Mouse (Mus musculus) embryonic facial prominence, embryonic 14.5 days (tissue): ENCODE measurements around the gene Usp3. TPM values are rescaled to one million over a fixed set of nuclear protein-coding genes. Genes with fewer than 3 reads are reported as not detected.

Source experiments
- ATAC-seq: fragments of 200-750 bp; cut with Nextera tagmentation; 2 replicates; pipeline ENCODE4 v1.8.0; 2017; ENCODE audit warnings: low read depth, moderate number of reproducible peaks, moderate TSS enrichment
- DNase-seq: peaks from one replicate; pipeline ENCODE4 v3.0.0-alpha.2; 2015; ENCODE audit warnings: low spot score
- H3K27ac ChIP-seq: fragments of 300-500 bp; sonication (generic); replicated peaks from 2 replicates; pipeline ENCODE4 v1.5.1; 2014; ENCODE audit warnings: low read depth, mild to moderate bottlenecking, low read length, moderate library complexity
- H3K27me3 ChIP-seq: fragments of 300-500 bp; sonication (generic); replicated peaks from 2 replicates; pipeline ENCODE4 v1.6.1; 2014; ENCODE audit warnings: low read length; ENCODE audit not compliant: control insufficient read depth, insufficient read depth
- H3K36me3 ChIP-seq: fragments of 300-500 bp; sonication (generic); 2 replicates; pipeline ENCODE4 v1.6.1; 2014; ENCODE audit warnings: low read length, mixed read lengths; ENCODE audit not compliant: control insufficient read depth, insufficient read depth
- H3K4me1 ChIP-seq: fragments of 300-500 bp; sonication (generic); 2 replicates; pipeline ENCODE4 v1.6.1; 2014; ENCODE audit warnings: antibody characterized with exemption, low read length; ENCODE audit not compliant: control insufficient read depth, insufficient read depth
- H3K4me2 ChIP-seq: fragments of 300-500 bp; sonication (generic); 2 replicates; pipeline ENCODE4 v1.6.1; 2014; ENCODE audit warnings: low read depth, mild to moderate bottlenecking, low read length, moderate library complexity, mixed read lengths
- H3K4me3 ChIP-seq: fragments of 300-500 bp; sonication (generic); 2 replicates; pipeline ENCODE4 v1.5.1; 2014; ENCODE audit warnings: low read depth, mild to moderate bottlenecking, low read length
- H3K9ac ChIP-seq: fragments of 300-500 bp; sonication (generic); 2 replicates; pipeline ENCODE4 v1.6.1; 2014; ENCODE audit warnings: low read depth, mild to moderate bottlenecking, low read length, moderate library complexity, mixed read lengths
- H3K9me3 ChIP-seq: fragments of 300-500 bp; sonication (generic); 2 replicates; pipeline ENCODE4 v1.6.1; 2016; ENCODE audit warnings: low read length; ENCODE audit not compliant: control insufficient read depth
- WGBS: fragments of 180-500 bp; shearing (Covaris S2); extraction: QIAGEN DNeasy Blood & Tissue Kit; methylation state at CpG from one replicate; pipeline ENCODE4 v1.1.7; 2014; 5-methylcytosine and 5-hydroxymethylcytosine counted together
- polyA plus RNA-seq: library from polyadenylated mRNA; unstranded; fragments of >200 nt; fragmentation: Nextera tagmentation; extraction: Ambion mirVana; gene quantifications from 2 replicates; pipeline ENCODE4 v1.2.1, GENCODE M21; 2014

The Usp3 gene
- polyA plus RNA-seq: 49.6 and 61.0 TPM in 2 replicates

DNA sequence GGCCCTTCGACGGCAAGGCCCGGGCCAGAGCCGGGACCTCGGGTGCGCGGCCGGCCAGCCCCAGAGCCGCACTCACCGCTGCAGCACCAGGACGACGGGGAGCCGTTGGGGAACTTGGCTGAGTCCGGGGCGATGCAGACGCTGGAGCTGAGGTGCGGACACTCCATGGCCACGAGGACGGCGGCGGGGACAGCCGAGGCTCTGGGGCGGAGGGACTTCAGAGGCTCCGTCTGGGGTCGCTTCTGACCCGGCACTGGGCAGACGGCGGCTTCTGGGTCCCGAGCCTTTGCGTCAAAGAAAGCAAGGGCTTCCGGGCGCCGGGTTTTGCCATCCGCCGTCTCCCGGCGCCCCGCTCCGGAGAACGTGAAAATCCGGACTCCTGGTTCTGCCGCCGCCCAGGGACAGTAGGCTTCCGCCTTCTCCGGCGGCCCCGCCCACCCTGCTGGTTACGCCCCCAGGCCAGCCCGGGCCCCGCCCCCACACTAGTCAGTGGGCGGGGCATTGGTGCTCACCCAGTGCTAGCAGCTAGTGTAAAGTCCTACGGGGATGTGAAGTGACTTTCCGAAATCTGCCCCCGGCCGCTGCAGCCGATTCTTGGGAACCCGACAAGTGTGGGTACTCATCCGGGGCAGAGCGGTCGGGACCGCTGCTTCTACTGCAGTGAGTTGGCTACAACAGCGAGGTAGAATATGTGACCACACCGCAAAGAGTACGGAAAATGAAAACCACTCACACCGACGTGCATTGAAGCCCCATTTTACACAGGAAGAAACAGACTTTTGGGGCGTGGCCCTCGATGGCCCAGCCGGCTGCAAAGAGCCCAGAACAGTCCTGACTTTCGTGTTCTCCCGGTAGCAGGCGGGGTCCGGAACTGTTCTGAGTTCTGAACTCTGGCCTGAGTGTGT is at the start of gene Usp3:
Gene Usp3, minus strand, starts transcription at position 435 of the 905 bp plus-strand sequence.
- DNase-seq: peak; percentile 97
- peak within 1 kb of the TSS; percentile 93 for H3K9ac ChIP-seq
- ATAC-seq: peak; percentile 94

DNA sequence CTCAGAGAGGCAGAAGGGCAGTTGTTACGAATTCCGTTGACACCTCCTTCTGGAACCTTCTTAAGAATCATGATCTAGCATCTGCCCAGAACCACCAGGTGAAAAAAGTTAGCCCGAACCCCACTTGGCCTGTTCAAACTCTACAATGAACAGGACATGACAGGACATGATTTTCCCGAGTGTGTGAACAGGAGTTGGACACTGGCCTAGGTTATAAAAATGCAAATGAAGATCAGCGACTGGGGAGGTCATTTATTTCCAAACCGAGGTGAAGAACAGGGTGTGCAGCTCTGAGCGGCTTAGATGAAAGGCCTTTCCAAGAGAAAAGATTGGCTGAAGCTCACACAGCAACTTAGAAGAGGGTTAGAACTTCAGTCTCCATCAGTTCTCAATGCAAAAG is 47.5 kb upstream of the Usp3 start:
- ATAC-seq (no peak), DNase-seq (no peak)
- Histone ChIP-seq H3K27ac (no peak overlapping the region), H3K27me3 (no peaks in the 10 kb centered on the region), H3K4me3 (no peak overlapping the region), H3K9me3 (no peaks in the 10 kb centered on the region), H3K9ac (no peak overlapping the region), H3K36me3 (no peaks in the 10 kb centered on the region), H3K4me2 (no peak overlapping the region), H3K4me1 (no peaks in the 10 kb centered on the region)
- WGBS: 75% methylated on average over 7 of the region's 7 CpGs

More for the DNA sequence above, at the start of gene Usp3:
- peak within 1 kb of the TSS; percentile 96 for H3K4me3 ChIP-seq
- no peaks in the 10 kb centered on the region for H3K9me3 ChIP-seq
- H3K27me3 ChIP-seq: no peaks in the 10 kb centered on the region
- H3K4me1 ChIP-seq: peaks cover 43% of the 10 kb centered on the region
- peak within 1 kb of the TSS; percentile 73 for H3K4me2 ChIP-seq
- under 1% methylated on average over 38 of the region's 73 CpGs for WGBS
- peak within 1 kb of the TSS; percentile 93 for H3K27ac ChIP-seq
- H3K36me3 ChIP-seq: no peaks in the 10 kb centered on the region

DNA sequence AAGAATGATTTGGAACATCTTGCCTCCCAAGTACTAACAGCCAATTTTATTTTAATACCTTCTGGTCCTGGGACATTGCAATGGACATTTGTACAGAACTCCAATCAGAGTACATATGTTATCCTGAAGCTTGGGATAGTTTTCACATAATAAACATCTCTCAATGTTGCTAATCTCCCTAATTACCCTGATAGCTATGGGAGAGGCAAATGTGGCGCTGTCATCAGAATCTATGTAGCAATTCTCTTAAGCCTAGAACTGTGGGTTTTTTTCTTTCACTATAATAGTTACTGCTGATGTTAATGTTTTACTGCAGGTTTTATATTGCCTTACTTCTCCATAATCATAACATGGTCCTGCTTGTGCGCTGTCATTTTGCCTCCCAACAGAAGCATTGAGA is 46.7 kb upstream of the Usp3 start:
- no peak overlapping the region for H3K9ac ChIP-seq
- H3K27ac ChIP-seq: no peak overlapping the region
- ATAC-seq (no peak), DNase-seq (no peak)
- 87% methylated on average over 2 of the region's 2 CpGs for WGBS
- no peaks in the 10 kb centered on the region for H3K9me3 ChIP-seq
- H3K4me1 ChIP-seq: no peaks in the 10 kb centered on the region
- H3K27me3 ChIP-seq: no peaks in the 10 kb centered on the region
- no peak overlapping the region for H3K4me2 ChIP-seq
- H3K36me3 ChIP-seq: no peaks in the 10 kb centered on the region
- no peak overlapping the region for H3K4me3 ChIP-seq

DNA sequence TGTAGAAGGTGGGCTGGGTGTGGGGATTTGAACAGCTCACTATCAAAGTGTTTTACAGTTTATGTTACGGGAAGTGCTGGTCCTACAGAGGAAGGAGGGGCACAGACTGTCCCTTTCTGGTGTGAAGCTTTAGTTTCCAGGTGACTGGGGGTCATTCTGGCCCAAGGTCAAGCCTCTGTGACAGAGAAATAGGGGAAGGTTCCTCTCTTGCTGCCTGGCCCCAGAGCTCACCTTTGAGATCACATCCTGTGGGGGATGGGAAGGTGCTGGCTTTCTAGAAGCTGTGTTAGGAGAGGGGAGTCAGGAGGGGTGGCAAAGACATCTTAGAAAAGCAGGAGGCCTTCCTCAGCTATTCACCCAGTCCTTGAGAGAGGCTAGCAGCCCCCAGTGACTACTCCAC is 39.5 kb upstream of the Usp3 start:
- no peaks in the 10 kb centered on the region for H3K27me3 ChIP-seq
- H3K9ac ChIP-seq: no peak overlapping the region
- DNase-seq (no peak), ATAC-seq (no peak)
- H3K27ac ChIP-seq: no peak overlapping the region
- 86% methylated on average over 1 of the region's 1 CpGs for WGBS
- H3K4me3 ChIP-seq: no peak overlapping the region
- no peaks in the 10 kb centered on the region for H3K9me3 ChIP-seq
- H3K36me3 ChIP-seq: no peaks in the 10 kb centered on the region
- peaks cover 15% of the 10 kb centered on the region for H3K4me1 ChIP-seq
- no peak overlapping the region for H3K4me2 ChIP-seq

DNA sequence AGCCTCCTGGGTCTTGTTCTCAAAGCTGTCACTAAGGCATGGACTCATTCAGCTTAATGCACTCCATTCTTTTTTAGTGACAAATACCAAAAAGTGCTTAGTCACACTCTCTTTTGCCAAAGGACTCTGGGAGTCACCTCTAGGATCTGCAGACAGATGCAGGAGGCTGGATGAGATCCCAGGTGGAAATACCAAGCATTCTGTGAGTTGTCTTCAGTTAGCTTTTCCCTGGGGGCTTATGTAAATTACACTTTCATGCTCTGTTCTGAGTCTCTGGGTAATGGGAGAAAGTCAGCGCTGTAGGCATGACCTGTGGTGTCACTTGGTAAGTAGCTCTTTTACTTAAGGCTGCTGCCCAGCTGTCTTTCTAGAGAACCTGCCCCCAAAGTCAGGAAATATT is 38.0 kb upstream of the Usp3 start:
- no peak overlapping the region for H3K4me2 ChIP-seq
- peak; percentile 53 for DNase-seq
- 0% methylated on average over 1 of the region's 1 CpGs for WGBS

DNA sequence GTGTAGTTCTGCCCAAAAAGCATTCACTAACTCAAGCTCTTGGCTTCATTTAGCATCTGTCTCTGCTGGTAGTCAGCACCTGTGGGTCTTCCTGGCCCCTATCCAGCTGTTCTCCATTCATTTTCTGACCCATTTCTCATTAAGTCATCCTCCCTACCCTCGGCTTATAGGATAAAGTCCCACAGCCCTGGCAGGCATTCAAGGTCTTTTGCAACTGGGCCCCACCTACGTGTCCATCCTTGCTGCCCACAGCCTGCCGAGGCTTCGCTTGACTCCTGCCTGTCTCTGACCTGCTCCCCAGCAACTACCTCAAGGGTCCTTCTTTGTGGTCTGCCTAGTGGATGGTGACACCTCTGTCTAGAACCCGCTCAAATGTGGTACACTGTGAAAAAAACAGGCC is 33.7 kb upstream of the Usp3 start:
- Histone ChIP-seq H3K4me2 (no peak overlapping the region), H3K4me3 (no peak overlapping the region), H3K4me1 (peaks cover 15% of the 10 kb centered on the region), H3K27me3 (no peaks in the 10 kb centered on the region), H3K9ac (no peak overlapping the region), H3K27ac (no peak overlapping the region), H3K9me3 (no peaks in the 10 kb centered on the region), H3K36me3 (no peaks in the 10 kb centered on the region)
- WGBS: 75% methylated on average over 5 of the region's 5 CpGs
- ATAC-seq: no peak
- DNase-seq: no peak

More for the DNA sequence above, 38.0 kb upstream of the Usp3 start:
- H3K27ac ChIP-seq: no peak overlapping the region
- H3K4me1 ChIP-seq: peaks cover 15% of the 10 kb centered on the region
- H3K27me3 ChIP-seq: no peaks in the 10 kb centered on the region
- ATAC-seq: no peak
- no peak overlapping the region for H3K9ac ChIP-seq
- H3K36me3 ChIP-seq: no peaks in the 10 kb centered on the region
- H3K4me3 ChIP-seq: no peak overlapping the region
- no peaks in the 10 kb centered on the region for H3K9me3 ChIP-seq

DNA sequence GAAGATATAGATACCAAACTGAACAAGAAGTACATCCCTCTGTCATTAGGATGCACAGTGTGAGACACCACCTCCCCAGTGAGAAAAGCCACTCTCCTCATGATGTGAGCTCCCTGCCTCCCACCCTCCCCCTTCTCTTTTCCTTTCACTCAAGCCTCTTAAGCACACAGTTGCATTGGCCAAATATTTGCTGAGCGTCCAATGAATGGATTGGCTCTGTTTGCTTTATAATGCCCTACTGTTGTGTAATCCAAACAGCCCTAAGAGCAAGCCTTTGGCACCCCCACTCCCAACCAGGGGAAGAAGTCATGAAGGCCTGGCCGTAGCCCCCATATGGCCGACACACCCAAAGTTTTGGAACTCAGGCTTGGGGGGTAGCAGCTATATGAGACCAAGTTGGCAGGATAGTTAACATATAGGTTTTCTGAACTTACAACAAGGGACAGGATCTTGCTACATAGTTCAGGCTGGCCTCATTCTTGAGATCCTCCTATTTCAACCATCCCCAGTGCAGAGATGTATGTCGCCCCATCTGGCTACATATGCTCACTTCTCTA is 33.1 kb upstream of the Usp3 start:
- 81% methylated on average over 4 of the region's 4 CpGs for WGBS
- H3K4me2 ChIP-seq: no peak overlapping the region
- ATAC-seq (no peak), DNase-seq (no peak)
- H3K36me3 ChIP-seq: no peaks in the 10 kb centered on the region
- H3K9me3 ChIP-seq: no peaks in the 10 kb centered on the region
- peaks cover 17% of the 10 kb centered on the region for H3K4me1 ChIP-seq
- no peak overlapping the region for H3K9ac ChIP-seq
- H3K4me3 ChIP-seq: no peak overlapping the region
- H3K27me3 ChIP-seq: no peaks in the 10 kb centered on the region
- H3K27ac ChIP-seq: no peak overlapping the region

DNA sequence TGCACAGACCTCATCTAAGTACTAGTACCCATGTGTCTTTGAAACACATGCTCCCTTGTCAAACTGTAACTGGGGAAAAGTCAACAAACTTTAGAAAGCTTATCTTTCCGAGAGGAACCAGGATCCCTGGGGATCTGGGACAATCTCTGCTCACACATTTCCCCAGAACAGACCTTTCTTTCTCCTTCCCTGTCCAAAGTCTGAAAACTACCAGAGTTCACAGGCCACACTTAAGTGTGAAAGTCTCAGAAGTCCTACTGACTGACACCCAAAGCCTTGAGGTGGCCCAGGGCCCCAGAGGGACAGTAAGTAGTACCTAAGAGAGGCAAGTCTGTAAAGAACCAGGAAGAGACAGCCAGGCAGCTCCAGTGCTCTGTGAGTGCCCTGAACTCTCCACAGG is 31.9 kb upstream of the Usp3 start:
- Histone ChIP-seq H3K4me2 (no peak overlapping the region), H3K36me3 (no peaks in the 10 kb centered on the region), H3K4me1 (peaks cover 14% of the 10 kb centered on the region), H3K27ac (no peak overlapping the region), H3K9ac (no peak overlapping the region), H3K4me3 (no peak overlapping the region), H3K9me3 (no peaks in the 10 kb centered on the region), H3K27me3 (no peaks in the 10 kb centered on the region)
- no peak for ATAC-seq
- 56% methylated on average over 1 of the region's 1 CpGs for WGBS
- DNase-seq: no peak
